Mouse (Mus musculus) left cerebral cortex, adult 2 months (tissue): ENCODE measurements around the gene Col8a1. TPM values are rescaled to one million over a fixed set of nuclear protein-coding genes. Genes with fewer than 3 reads are reported as not detected.

ENCODE experiments used
- DNase-seq, 2 experiments: peaks; one replicate each; pipeline ENCODE4 v3.0.0; 2021 to 2022; ENCODE audit warnings: low spot score in 2 of 2, mixed read lengths in 1 of 2; ENCODE audit errors: extremely low spot score in 1 of 2
- H3K27ac ChIP-seq: fragments of 200-600 bp; 2 replicates; pipeline ENCODE4 v1.8.1; 2022
- H3K4me3 ChIP-seq: fragments of 200-600 bp; 2 replicates; pipeline ENCODE4 v1.8.1; 2022
- CTCF ChIP-seq: fragments of 200-600 bp; IDR thresholded peaks from 2 replicates; pipeline ENCODE4 v1.8.1; 2022; ENCODE audit warnings: antibody characterized with exemption, mild to moderate bottlenecking, moderate library complexity
- intact Hi-C: fragments of 180-260 bp; cut with DNase I; formaldehyde crosslinking; loops from one replicate; pipeline ENCODE4 v1.15.1; 2025
- total RNA-seq, 2 experiments: library from RNA; stranded (reverse); gene quantifications; 2 replicates each; pipeline ENCODE4 v1.2.3; 2021

The Col8a1 gene
- total RNA-seq, 2 experiments from 2014 or later: 1.9 to 2.4 TPM

DNA sequence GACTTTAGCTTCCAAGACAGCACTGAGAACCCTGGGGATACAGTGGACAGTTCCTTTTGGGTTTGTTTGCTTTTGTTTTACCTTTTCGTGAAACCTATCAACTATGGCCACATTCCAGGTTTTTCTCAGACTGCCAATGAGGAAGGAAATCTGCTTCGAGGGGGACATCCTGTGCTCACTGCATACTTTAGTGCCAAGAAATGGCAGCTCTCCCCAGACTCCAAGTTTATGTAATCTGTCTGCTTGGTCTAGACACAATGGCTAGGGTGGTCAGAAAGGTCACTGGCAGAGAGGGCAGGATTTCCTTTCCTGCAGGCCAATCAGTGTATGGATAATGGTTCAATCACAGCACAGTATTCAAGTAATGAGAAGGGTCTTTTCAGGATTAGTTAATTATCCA, 172.5 kb downstream of the Col8a1 start:
- no peak for TF ChIP-seq CTCF
- H3K27ac ChIP-seq: no peak overlapping the region
- DNase-seq: no peak
- H3K4me3 ChIP-seq: no peak overlapping the region
- intact Hi-C loops: loop anchor here (5.0 kb wide), 1 partner anchor 180 kb away; no protein-coding TSS in a partner anchor

DNA sequence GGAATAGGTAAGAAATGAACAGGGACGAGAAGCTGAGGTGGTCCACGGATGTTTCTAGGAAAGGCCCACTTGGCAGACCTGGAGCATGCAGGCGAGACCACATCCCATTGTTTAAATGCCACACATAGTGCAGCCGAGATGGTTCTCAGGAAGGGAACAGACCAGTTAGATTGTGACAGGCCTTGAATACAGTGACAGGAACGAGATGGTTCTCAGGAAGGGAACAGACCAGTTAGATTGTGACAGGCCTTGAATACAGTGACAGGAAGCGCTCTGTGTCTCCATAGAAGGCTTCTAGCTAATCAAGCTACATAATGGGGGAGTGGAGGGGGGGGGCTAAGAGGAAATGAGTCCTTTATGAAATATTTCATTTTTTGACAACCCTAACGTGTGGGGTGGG, 174.5 kb downstream of the Col8a1 start:
- intact Hi-C loops: loop anchor here (5.0 kb wide), 1 partner anchor 178 kb away; no protein-coding TSS in a partner anchor
- Histone ChIP-seq H3K27ac (no peak overlapping the region), H3K4me3 (no peak overlapping the region)
- TF ChIP-seq CTCF: no peak
- no peak for DNase-seq

DNA sequence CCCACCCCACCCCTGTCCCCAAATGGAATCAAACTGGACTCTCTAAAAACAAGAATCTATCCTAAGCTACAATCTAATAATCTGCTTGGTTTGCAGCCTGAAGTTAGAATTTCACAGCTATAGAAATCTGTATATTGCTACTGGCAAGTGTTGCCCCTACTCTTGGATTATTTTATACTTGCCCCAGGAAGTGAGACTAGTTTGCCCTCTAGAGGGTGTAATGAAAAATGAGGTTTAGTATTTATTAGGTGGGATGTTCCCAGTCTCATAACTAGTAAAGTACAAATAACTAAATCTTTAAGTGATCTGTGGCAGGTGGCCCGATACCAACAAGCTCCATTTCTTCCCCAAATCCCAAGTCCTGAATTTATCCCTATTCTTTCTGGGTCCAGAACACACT, 177.0 kb downstream of the Col8a1 start:
- Histone ChIP-seq H3K4me3 (no peak overlapping the region), H3K27ac (no peak overlapping the region)
- no peak for DNase-seq
- intact Hi-C loops: no loop called here
- TF ChIP-seq CTCF: peak; percentile 46

DNA sequence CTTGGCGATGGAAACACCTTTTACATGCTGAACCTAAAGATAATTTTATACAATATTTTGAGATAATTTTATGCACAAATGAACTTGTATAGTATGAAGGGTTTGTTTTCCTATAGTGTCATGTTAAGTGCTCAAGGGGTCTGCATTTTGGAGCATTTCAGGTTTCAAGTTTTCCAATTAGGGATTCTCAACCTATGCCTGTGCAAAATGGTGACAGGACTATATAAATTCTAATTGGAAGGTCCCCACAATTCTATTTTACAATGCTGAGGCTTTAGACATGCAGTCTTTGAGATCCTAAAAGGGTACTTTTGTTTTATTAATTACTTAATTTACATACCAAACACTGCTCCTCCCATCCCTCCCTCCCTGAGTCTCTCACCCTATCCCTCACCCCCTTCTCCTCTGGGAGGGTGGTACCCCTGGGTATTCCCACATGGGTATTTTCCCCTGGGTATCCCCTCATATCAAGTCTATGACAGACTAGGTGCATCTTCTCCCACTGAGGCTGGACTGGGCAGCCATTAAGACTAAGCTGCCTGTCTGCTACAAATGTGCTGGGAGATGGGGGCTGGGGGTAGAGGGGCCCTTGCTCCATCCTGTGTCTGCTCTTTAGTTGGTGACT, 178.7 kb downstream of the Col8a1 start:
- Histone ChIP-seq H3K4me3 (no peak overlapping the region), H3K27ac (no peak overlapping the region)
- intact Hi-C loops: no loop called here
- no peak for TF ChIP-seq CTCF
- DNase-seq: no peak

Other genes starting within 250 kb of the Col8a1 start
- 10 to 100 TPM; 20.1 to 22.0 TPM for gene Cmss1, start 147.9 kb downstream of the Col8a1 start, total RNA-seq